Mouse (Mus musculus): ENCODE results near the gene Cga. TPM values are rescaled to one million over a fixed set of nuclear protein-coding genes. Genes with fewer than 3 reads are reported as not detected.

The Cga gene
- polyA plus RNA-seq, 1 experiment from 2014 or later, result 6.1 TPM

- Histone ChIP-seq H3K9me3 (ENCODE audit: control insufficient read depth, low read length) (no peaks in the 10 kb centered on the region), H3K4me2 (ENCODE audit: low read depth, low read length) (no peak overlapping the region), H3K4me1 (ENCODE audit: control insufficient read depth, insufficient read depth, low read length) (no peaks in the 10 kb centered on the region), H3K27ac (replicated peaks; ENCODE audit: low read depth, low read length) (no peak overlapping the region), H3K36me3 (ENCODE audit: control insufficient read depth, insufficient read depth, low read length) (no peaks in the 10 kb centered on the region), H3K27me3 (replicated peaks; ENCODE audit: control insufficient read depth, insufficient read depth, low read length) (no peaks in the 10 kb centered on the region), H3K9ac (ENCODE audit: low read depth, low read length) (no peak overlapping the region), H3K4me3 (ENCODE audit: low read depth, low read length) (no peak overlapping the region)
- no peak for ATAC-seq (ENCODE audit: low read depth)
- WGBS, result 92% methylated on average over 3 of the region's 3 CpGs
- no peak for DNase-seq (ENCODE audit: low spot score)
Measured at GRCm38 (mm10) chr4:34869813-34870212, 23.8 kb upstream of the Cga start.

- WGBS, result 95% methylated on average over 4 of the region's 4 CpGs
- ATAC-seq (ENCODE audit: low read depth), result no peak
- no peaks in the 10 kb centered on the region for H3K9me3 ChIP-seq (ENCODE audit: control insufficient read depth, low read length)
- H3K4me3 ChIP-seq (ENCODE audit: low read depth, low read length), result no peak overlapping the region
- no peak overlapping the region for H3K9ac ChIP-seq (ENCODE audit: low read depth, low read length)
- no peak overlapping the region for H3K4me2 ChIP-seq (ENCODE audit: low read depth, low read length)
- DNase-seq (ENCODE audit: low spot score), result peak; percentile 20
- no peaks in the 10 kb centered on the region for H3K27me3 ChIP-seq (replicated peaks; ENCODE audit: control insufficient read depth, insufficient read depth, low read length)
- H3K4me1 ChIP-seq (ENCODE audit: control insufficient read depth, insufficient read depth, low read length), result no peaks in the 10 kb centered on the region
- H3K36me3 ChIP-seq (ENCODE audit: control insufficient read depth, insufficient read depth, low read length), result peaks cover 14% of the 10 kb centered on the region; the same call in 1 of the 2 replicates
- no peak overlapping the region for H3K27ac ChIP-seq (replicated peaks; ENCODE audit: low read depth, low read length)
Measured at GRCm38 (mm10) chr4:34872896-34873495, 20.6 kb upstream of the Cga start.

GRCm38 (mm10) chr4:34874234-34874633, 19.3 kb upstream of the Cga start:
- Histone ChIP-seq H3K4me2 (ENCODE audit: low read depth, low read length) (no peak overlapping the region), H3K4me1 (ENCODE audit: control insufficient read depth, insufficient read depth, low read length) (no peaks in the 10 kb centered on the region), H3K27me3 (replicated peaks; ENCODE audit: control insufficient read depth, insufficient read depth, low read length) (no peaks in the 10 kb centered on the region), H3K9ac (ENCODE audit: low read depth, low read length) (no peak overlapping the region), H3K4me3 (ENCODE audit: low read depth, low read length) (no peak overlapping the region), H3K9me3 (ENCODE audit: control insufficient read depth, low read length) (no peaks in the 10 kb centered on the region), H3K27ac (replicated peaks; ENCODE audit: low read depth, low read length) (no peak overlapping the region), H3K36me3 (ENCODE audit: control insufficient read depth, insufficient read depth, low read length) (peaks cover 17% of the 10 kb centered on the region; the same call in 1 of the 2 replicates)
- ATAC-seq (ENCODE audit: low read depth) (no peak), DNase-seq (ENCODE audit: low spot score) (no peak)
- WGBS, result 63% methylated on average over 1 of the region's 1 CpGs

GRCm38 (mm10) chr4:34880921-34881650, 12.5 kb upstream of the Cga start:
- no peak for DNase-seq (ENCODE audit: low spot score)
- peaks cover 12% of the 10 kb centered on the region for H3K4me1 ChIP-seq (ENCODE audit: control insufficient read depth, insufficient read depth, low read length)
- 0 out of 2 replicates have a peak overlapping the region, but pooled peaks have one; percentile 98 for H3K27ac ChIP-seq (replicated peaks; ENCODE audit: low read depth, low read length)
- peaks cover 17% of the 10 kb centered on the region; the same call in 1 of the 2 replicates for H3K36me3 ChIP-seq (ENCODE audit: control insufficient read depth, insufficient read depth, low read length)
- peak overlapping the region; percentile 98 for H3K4me3 ChIP-seq (ENCODE audit: low read depth, low read length)
- no peaks in the 10 kb centered on the region for H3K9me3 ChIP-seq (ENCODE audit: control insufficient read depth, low read length)
- H3K9ac ChIP-seq (ENCODE audit: low read depth, low read length), result peak overlapping the region; percentile 100; the same call in 1 of the 2 replicates
- no peak for ATAC-seq (ENCODE audit: low read depth)
- 87% methylated on average over 10 of the region's 10 CpGs for WGBS
- no peaks in the 10 kb centered on the region for H3K27me3 ChIP-seq (replicated peaks; ENCODE audit: control insufficient read depth, insufficient read depth, low read length)
- peak overlapping the region; percentile 76 for H3K4me2 ChIP-seq (ENCODE audit: low read depth, low read length)

- Histone ChIP-seq H3K36me3 (ENCODE audit: control insufficient read depth, insufficient read depth, low read length) (peaks cover 11% of the 10 kb centered on the region; the same call in 1 of the 2 replicates), H3K27me3 (replicated peaks; ENCODE audit: control insufficient read depth, insufficient read depth, low read length) (no peaks in the 10 kb centered on the region), H3K4me2 (ENCODE audit: low read depth, low read length) (peak overlapping the region; percentile 76), H3K9me3 (ENCODE audit: control insufficient read depth, low read length) (no peaks in the 10 kb centered on the region), H3K9ac (ENCODE audit: low read depth, low read length) (peak overlapping the region; percentile 100), H3K4me1 (ENCODE audit: control insufficient read depth, insufficient read depth, low read length) (peaks cover 12% of the 10 kb centered on the region), H3K27ac (replicated peaks; ENCODE audit: low read depth, low read length) (peak overlapping the region; percentile 98), H3K4me3 (ENCODE audit: low read depth, low read length) (peak overlapping the region; percentile 98)
- WGBS, result 10% methylated on average over 4 of the region's 4 CpGs
- DNase-seq (ENCODE audit: low spot score) (no peak), ATAC-seq (ENCODE audit: low read depth) (no peak)
Measured at GRCm38 (mm10) chr4:34881851-34882250, 11.7 kb upstream of the Cga start.

- peak; percentile 62 for ATAC-seq (ENCODE audit: low read depth)
- DNase-seq (ENCODE audit: low spot score), result peak; percentile 83
- under 1% methylated on average over 19 of the region's 58 CpGs for WGBS
Measured at GRCm38 (mm10) chr4:34882291-34882769, 11.2 kb upstream of the Cga start.

GRCm38 (mm10) chr4:34882818-34883217, 10.8 kb upstream of the Cga start, which contains the start of gene Zfp292:
TSS of gene Zfp292 (minus strand) at chr4:34882960.
- Histone ChIP-seq H3K9me3 (ENCODE audit: control insufficient read depth, low read length) (no peaks in the 10 kb centered on the region), H3K27ac (replicated peaks; ENCODE audit: low read depth, low read length) (peak within 1 kb of the TSS; percentile 98), H3K27me3 (replicated peaks; ENCODE audit: control insufficient read depth, insufficient read depth, low read length) (no peaks in the 10 kb centered on the region), H3K36me3 (ENCODE audit: control insufficient read depth, insufficient read depth, low read length) (0 out of 2 replicates have a peak, but pooled peaks cover 3% of the 10 kb centered on the region), H3K4me1 (ENCODE audit: control insufficient read depth, insufficient read depth, low read length) (peaks cover 12% of the 10 kb centered on the region), H3K9ac (ENCODE audit: low read depth, low read length) (peak within 1 kb of the TSS; percentile 100), H3K4me3 (ENCODE audit: low read depth, low read length) (peak within 1 kb of the TSS; percentile 98), H3K4me2 (ENCODE audit: low read depth, low read length) (peak within 1 kb of the TSS; percentile 76)
- peak; percentile 94 for ATAC-seq (ENCODE audit: low read depth)
- WGBS, result 0% methylated on average over 31 of the region's 44 CpGs
- DNase-seq (ENCODE audit: low spot score), result peak; percentile 97

More at GRCm38 (mm10) chr4:34882291-34882769, 11.2 kb upstream of the Cga start:
- peak overlapping the region; percentile 98 for H3K27ac ChIP-seq (replicated peaks; ENCODE audit: low read depth, low read length)
- peak overlapping the region; percentile 98 for H3K4me3 ChIP-seq (ENCODE audit: low read depth, low read length)
- H3K9ac ChIP-seq (ENCODE audit: low read depth, low read length), result peak overlapping the region; percentile 100
- H3K4me2 ChIP-seq (ENCODE audit: low read depth, low read length), result peak overlapping the region; percentile 76
- no peaks in the 10 kb centered on the region for H3K9me3 ChIP-seq (ENCODE audit: control insufficient read depth, low read length)
- no peaks in the 10 kb centered on the region for H3K27me3 ChIP-seq (replicated peaks; ENCODE audit: control insufficient read depth, insufficient read depth, low read length)
- peaks cover 12% of the 10 kb centered on the region for H3K4me1 ChIP-seq (ENCODE audit: control insufficient read depth, insufficient read depth, low read length)
- 0 out of 2 replicates have a peak, but pooled peaks cover 7% of the 10 kb centered on the region for H3K36me3 ChIP-seq (ENCODE audit: control insufficient read depth, insufficient read depth, low read length)

- H3K4me3 ChIP-seq (ENCODE audit: low read depth, low read length), result peak overlapping the region; percentile 98
- peak overlapping the region; percentile 100 for H3K9ac ChIP-seq (ENCODE audit: low read depth, low read length)
- 22% methylated on average over 16 of the region's 16 CpGs for WGBS
- no peaks in the 10 kb centered on the region for H3K9me3 ChIP-seq (ENCODE audit: control insufficient read depth, low read length)
- H3K27me3 ChIP-seq (replicated peaks; ENCODE audit: control insufficient read depth, insufficient read depth, low read length), result peaks cover 4% of the 10 kb centered on the region
- peak overlapping the region; percentile 98 for H3K27ac ChIP-seq (replicated peaks; ENCODE audit: low read depth, low read length)
- H3K4me2 ChIP-seq (ENCODE audit: low read depth, low read length), result peak overlapping the region; percentile 76
- DNase-seq (ENCODE audit: low spot score) (peak; percentile 30), ATAC-seq (ENCODE audit: low read depth) (no peak)
- peaks cover 12% of the 10 kb centered on the region for H3K4me1 ChIP-seq (ENCODE audit: control insufficient read depth, insufficient read depth, low read length)
- 0 out of 2 replicates have a peak, but pooled peaks cover 3% of the 10 kb centered on the region for H3K36me3 ChIP-seq (ENCODE audit: control insufficient read depth, insufficient read depth, low read length)
Measured at GRCm38 (mm10) chr4:34883366-34884029, 10.1 kb upstream of the Cga start.

Data from embryonic facial prominence, embryonic 14.5 days (tissue).